Mouse (Mus musculus): ENCODE results near the gene Slpi. TPM values are rescaled to one million over a fixed set of nuclear protein-coding genes. Genes with fewer than 3 reads are reported as not detected.

Gene Slpi
- polyA plus RNA-seq, 1 experiment from 2014 or later: 0.76 TPM

DNA sequence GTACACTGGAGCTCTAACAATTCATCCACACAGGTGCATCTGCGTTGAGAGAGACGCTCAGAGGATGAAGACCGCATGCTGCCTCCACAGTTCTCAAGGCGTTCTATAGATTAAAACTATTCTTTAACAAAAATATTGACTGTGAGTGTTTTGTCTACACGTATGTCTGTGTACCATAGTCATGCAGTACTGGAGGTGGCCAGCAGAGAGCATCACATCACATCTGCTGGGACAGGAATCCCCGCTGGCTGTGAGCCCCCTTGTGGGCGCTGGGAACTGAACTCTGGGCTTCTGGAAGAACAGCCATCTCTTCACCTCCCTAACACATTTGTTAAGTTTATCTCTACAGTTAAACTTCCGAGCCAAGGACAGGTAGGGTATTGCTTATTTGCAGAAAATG lies 7.2 kb downstream of the Slpi start:
- H3K4me3 ChIP-seq (ENCODE audit: low read depth, low read length): no peak overlapping the region
- no peaks in the 10 kb centered on the region for H3K36me3 ChIP-seq (ENCODE audit: control insufficient read depth, insufficient read depth, low read length)
- H3K4me2 ChIP-seq (ENCODE audit: low read depth, severe bottlenecking): no peak overlapping the region
- H3K27ac ChIP-seq (replicated peaks; ENCODE audit: low read depth, low read length): no peak overlapping the region
- DNase-seq (ENCODE audit: low spot score): no peak
- H3K9me3 ChIP-seq (ENCODE audit: control insufficient read depth, low read length): no peaks in the 10 kb centered on the region
- no peak for ATAC-seq (ENCODE audit: insufficient number of reproducible peaks, low FRiP score, low TSS enrichment, low read depth)
- no peak overlapping the region for H3K9ac ChIP-seq (ENCODE audit: low read length)
- H3K27me3 ChIP-seq (ENCODE audit: control insufficient read depth, insufficient read depth, low read length): 0 out of 2 replicates have a peak, but pooled peaks cover 2% of the 10 kb centered on the region
- peaks cover 8% of the 10 kb centered on the region; the same call in 1 of the 2 replicates for H3K4me1 ChIP-seq (ENCODE audit: control insufficient read depth, insufficient read depth, low read length)
- 76% methylated on average over 8 of the region's 8 CpGs for WGBS

DNA sequence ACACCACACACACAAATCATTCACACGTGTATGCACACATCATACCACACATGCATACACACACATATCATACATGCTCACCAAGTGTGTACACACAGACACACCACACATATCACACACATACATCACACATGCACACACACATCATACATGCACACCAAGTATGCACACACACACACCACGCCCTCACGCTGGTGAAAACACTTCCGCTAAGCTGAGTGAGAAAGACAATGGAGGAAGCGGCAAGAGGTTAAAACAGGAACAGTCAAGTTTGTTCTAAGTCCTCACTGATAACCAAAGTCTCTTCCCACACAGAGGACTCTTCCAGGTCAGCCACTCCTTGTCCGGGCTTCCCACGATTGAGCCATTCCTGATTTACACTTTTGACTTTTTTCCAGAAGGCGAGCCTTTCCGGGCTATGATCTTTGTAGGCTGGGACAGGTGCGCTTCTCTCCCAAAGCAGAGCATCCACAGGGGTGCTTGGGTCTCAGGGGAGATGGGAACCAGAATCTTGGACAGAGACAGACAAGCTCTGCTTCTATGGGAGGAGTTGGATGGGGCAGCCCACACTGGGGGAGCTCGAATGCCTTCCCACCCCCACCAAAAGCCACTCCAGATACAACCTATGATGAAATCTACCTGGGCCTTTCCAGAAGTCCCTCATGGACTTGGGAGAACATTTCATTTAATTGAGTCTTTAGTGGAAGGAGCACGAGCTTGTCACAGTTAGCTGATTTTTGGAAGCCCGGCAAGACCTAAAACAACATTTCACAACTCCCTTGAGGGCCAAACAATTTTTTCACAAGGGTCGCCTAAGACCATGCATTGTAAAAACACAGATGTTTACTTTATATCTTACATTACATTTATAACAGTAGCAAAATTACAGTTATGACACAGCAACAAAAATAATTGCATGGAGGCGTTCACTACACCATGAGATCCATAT lies 11.1 kb downstream of the Slpi start:
- no peak overlapping the region for H3K4me2 ChIP-seq (ENCODE audit: low read depth, severe bottlenecking)
- no peaks in the 10 kb centered on the region for H3K4me1 ChIP-seq (ENCODE audit: control insufficient read depth, insufficient read depth, low read length)
- H3K9me3 ChIP-seq (ENCODE audit: control insufficient read depth, low read length): no peaks in the 10 kb centered on the region
- no peaks in the 10 kb centered on the region for H3K27me3 ChIP-seq (ENCODE audit: control insufficient read depth, insufficient read depth, low read length)
- 93% methylated on average over 15 of the region's 15 CpGs for WGBS
- no peak overlapping the region for H3K27ac ChIP-seq (replicated peaks; ENCODE audit: low read depth, low read length)
- no peaks in the 10 kb centered on the region for H3K36me3 ChIP-seq (ENCODE audit: control insufficient read depth, insufficient read depth, low read length)
- H3K9ac ChIP-seq (ENCODE audit: low read length): no peak overlapping the region
- DNase-seq (ENCODE audit: low spot score): no peak
- ATAC-seq (ENCODE audit: insufficient number of reproducible peaks, low FRiP score, low TSS enrichment, low read depth): no peak
- no peak overlapping the region for H3K4me3 ChIP-seq (ENCODE audit: low read depth, low read length)

DNA sequence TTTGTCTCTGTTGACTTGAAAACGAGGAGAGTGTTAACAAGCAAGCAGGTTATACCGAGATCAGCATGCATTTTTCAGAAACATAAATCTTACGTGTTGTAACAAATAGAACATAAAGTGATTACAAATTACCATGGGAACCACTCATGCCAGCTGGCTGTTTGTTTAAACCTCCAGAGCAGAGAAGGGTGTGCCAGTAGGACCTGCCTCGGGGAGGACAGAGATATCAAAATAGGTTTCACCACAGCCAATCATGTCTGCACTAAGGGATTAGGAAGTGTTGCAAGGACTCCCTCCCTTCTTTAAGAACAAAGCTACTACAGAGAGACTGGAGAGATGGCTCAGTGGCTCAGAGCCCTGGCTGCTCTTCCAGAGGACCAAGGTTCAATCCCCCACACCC lies 15.7 kb downstream of the Slpi start:
- no peak overlapping the region for H3K9ac ChIP-seq (ENCODE audit: low read length)
- 44% methylated on average over 4 of the region's 4 CpGs for WGBS
- no peak overlapping the region for H3K27ac ChIP-seq (replicated peaks; ENCODE audit: low read depth, low read length)
- H3K4me1 ChIP-seq (ENCODE audit: control insufficient read depth, insufficient read depth, low read length): no peaks in the 10 kb centered on the region
- H3K4me3 ChIP-seq (ENCODE audit: low read depth, low read length): no peak overlapping the region
- H3K4me2 ChIP-seq (ENCODE audit: low read depth, severe bottlenecking): no peak overlapping the region
- H3K36me3 ChIP-seq (ENCODE audit: control insufficient read depth, insufficient read depth, low read length): no peaks in the 10 kb centered on the region
- H3K9me3 ChIP-seq (ENCODE audit: control insufficient read depth, low read length): no peaks in the 10 kb centered on the region
- no peak for ATAC-seq (ENCODE audit: insufficient number of reproducible peaks, low FRiP score, low TSS enrichment, low read depth)
- no peak for DNase-seq (ENCODE audit: low spot score)
- no peaks in the 10 kb centered on the region for H3K27me3 ChIP-seq (ENCODE audit: control insufficient read depth, insufficient read depth, low read length)

DNA sequence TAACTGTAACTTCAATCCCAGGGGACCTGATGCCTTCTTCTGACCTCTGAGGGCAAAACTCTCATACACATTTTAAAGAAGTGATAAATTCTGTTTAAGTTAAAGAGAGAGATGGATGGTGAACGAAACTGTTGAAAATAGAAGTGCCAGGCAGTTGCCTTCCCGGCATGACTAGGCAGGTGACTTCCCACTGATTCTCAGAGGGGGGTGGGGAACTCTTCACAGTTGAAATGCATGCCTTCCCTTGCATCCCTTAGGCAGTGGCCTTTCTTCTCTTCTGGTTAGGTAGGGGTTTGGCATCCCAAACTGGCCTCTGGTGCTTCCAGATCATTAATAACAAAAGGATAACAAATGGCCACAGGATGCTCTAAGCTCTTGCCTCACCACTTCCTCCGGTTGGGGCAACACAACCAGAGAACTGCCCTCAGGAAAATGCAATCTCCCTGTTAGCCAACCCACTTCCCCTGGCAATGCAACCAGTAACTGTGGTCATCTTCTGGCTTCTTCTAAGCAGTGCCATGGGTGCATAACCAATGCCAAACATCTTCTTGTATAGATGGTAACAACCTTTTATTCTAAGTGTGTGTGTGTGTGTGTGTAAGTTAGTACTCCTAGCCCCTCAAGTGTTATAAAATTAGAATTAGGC lies 16.4 kb downstream of the Slpi start:
- DNase-seq (ENCODE audit: low spot score) (no peak), ATAC-seq (ENCODE audit: insufficient number of reproducible peaks, low FRiP score, low TSS enrichment, low read depth) (no peak)
- Histone ChIP-seq H3K4me3 (ENCODE audit: low read depth, low read length) (no peak overlapping the region), H3K4me1 (ENCODE audit: control insufficient read depth, insufficient read depth, low read length) (no peaks in the 10 kb centered on the region), H3K9me3 (ENCODE audit: control insufficient read depth, low read length) (no peaks in the 10 kb centered on the region), H3K4me2 (ENCODE audit: low read depth, severe bottlenecking) (no peak overlapping the region), H3K27me3 (ENCODE audit: control insufficient read depth, insufficient read depth, low read length) (no peaks in the 10 kb centered on the region), H3K36me3 (ENCODE audit: control insufficient read depth, insufficient read depth, low read length) (no peaks in the 10 kb centered on the region), H3K9ac (ENCODE audit: low read length) (no peak overlapping the region), H3K27ac (replicated peaks; ENCODE audit: low read depth, low read length) (no peak overlapping the region)
- WGBS: 19% methylated on average over 3 of the region's 3 CpGs

DNA sequence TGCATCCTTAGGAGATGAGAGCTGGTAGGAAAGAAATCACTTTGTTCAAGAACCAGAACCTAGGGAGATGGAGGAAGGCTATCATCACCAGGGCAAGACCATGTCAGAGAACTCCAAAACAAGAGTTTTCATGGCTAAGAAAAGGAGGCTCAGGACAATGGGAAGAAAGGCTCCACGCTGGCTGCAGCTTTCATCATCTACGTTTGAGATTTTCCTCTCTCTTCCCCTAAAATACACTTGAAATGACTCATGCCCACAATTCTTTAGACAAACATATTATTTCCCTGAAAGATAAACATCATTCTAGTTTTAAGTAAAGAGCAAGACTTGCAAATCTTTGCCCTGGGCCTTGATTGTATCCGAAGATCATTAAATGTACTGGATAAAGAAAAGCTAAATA lies 17.5 kb downstream of the Slpi start:
- H3K27me3 ChIP-seq (ENCODE audit: control insufficient read depth, insufficient read depth, low read length): no peaks in the 10 kb centered on the region
- no peaks in the 10 kb centered on the region for H3K4me1 ChIP-seq (ENCODE audit: control insufficient read depth, insufficient read depth, low read length)
- DNase-seq (ENCODE audit: low spot score) (no peak), ATAC-seq (ENCODE audit: insufficient number of reproducible peaks, low FRiP score, low TSS enrichment, low read depth) (no peak)
- 95% methylated on average over 3 of the region's 3 CpGs for WGBS
- no peak overlapping the region for H3K9ac ChIP-seq (ENCODE audit: low read length)
- no peaks in the 10 kb centered on the region for H3K9me3 ChIP-seq (ENCODE audit: control insufficient read depth, low read length)
- H3K4me2 ChIP-seq (ENCODE audit: low read depth, severe bottlenecking): no peak overlapping the region
- no peak overlapping the region for H3K4me3 ChIP-seq (ENCODE audit: low read depth, low read length)
- no peak overlapping the region for H3K27ac ChIP-seq (replicated peaks; ENCODE audit: low read depth, low read length)
- no peaks in the 10 kb centered on the region for H3K36me3 ChIP-seq (ENCODE audit: control insufficient read depth, insufficient read depth, low read length)

DNA sequence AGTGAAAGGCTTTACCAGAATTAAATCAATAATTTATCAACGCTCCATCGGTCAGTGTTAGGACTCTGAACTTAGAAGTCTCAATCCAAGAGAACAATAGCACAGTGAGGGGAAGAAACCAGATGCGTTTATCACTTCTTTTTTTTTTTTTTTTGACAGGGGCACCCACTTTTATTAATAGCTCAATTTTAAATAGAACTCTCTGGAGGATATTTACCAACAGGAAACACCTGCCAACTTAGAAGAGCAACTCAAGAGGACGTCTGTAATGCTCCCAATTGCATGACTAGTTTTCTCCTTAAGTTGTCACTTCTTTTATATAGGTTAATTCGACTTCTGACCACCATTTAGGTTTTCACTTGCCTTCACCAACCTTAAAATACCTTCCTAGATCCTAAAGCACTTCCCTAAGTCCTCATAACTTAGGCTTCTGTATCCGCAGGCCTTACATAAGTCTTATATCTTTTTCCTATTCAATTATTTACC lies 20.2 kb downstream of the Slpi start:
- no peak for DNase-seq (ENCODE audit: low spot score)

DNA sequence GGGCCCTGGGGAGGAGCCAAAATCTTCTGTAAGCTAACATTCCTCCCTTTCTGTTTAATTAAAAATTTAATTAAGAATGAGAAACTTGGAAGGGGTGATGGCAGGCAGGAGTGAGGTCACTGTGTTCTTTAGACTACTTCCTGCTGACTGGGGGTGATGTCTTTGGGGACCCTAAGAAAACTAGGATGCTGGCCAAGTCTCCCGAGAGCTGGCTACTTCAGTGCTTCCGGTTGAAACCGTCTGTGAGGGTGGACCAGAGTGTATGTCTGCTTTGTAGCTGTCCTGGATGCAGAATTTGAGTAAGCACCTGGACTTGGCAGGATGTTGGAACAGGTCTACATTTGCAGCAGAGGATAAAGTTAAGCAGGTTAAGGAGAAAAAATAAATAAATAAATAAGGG lies 21.9 kb downstream of the Slpi start:
- Histone ChIP-seq H3K27ac (replicated peaks; ENCODE audit: low read depth, low read length) (no peak overlapping the region), H3K4me3 (ENCODE audit: low read depth, low read length) (no peak overlapping the region), H3K9ac (ENCODE audit: low read length) (no peak overlapping the region), H3K4me1 (ENCODE audit: control insufficient read depth, insufficient read depth, low read length) (no peaks in the 10 kb centered on the region), H3K36me3 (ENCODE audit: control insufficient read depth, insufficient read depth, low read length) (no peaks in the 10 kb centered on the region), H3K4me2 (ENCODE audit: low read depth, severe bottlenecking) (no peak overlapping the region), H3K27me3 (ENCODE audit: control insufficient read depth, insufficient read depth, low read length) (no peaks in the 10 kb centered on the region), H3K9me3 (ENCODE audit: control insufficient read depth, low read length) (no peaks in the 10 kb centered on the region)
- 78% methylated on average over 3 of the region's 3 CpGs for WGBS
- ATAC-seq (ENCODE audit: insufficient number of reproducible peaks, low FRiP score, low TSS enrichment, low read depth) (no peak), DNase-seq (ENCODE audit: low spot score) (no peak)

More for the DNA sequence above, 20.2 kb downstream of the Slpi start:
- Histone ChIP-seq H3K4me3 (ENCODE audit: low read depth, low read length) (no peak overlapping the region), H3K9ac (ENCODE audit: low read length) (no peak overlapping the region), H3K4me2 (ENCODE audit: low read depth, severe bottlenecking) (no peak overlapping the region), H3K4me1 (ENCODE audit: control insufficient read depth, insufficient read depth, low read length) (no peaks in the 10 kb centered on the region), H3K27ac (replicated peaks; ENCODE audit: low read depth, low read length) (no peak overlapping the region), H3K27me3 (ENCODE audit: control insufficient read depth, insufficient read depth, low read length) (no peaks in the 10 kb centered on the region), H3K36me3 (ENCODE audit: control insufficient read depth, insufficient read depth, low read length) (no peaks in the 10 kb centered on the region), H3K9me3 (ENCODE audit: control insufficient read depth, low read length) (no peaks in the 10 kb centered on the region)
- WGBS: 84% methylated on average over 6 of the region's 6 CpGs
- no peak for ATAC-seq (ENCODE audit: insufficient number of reproducible peaks, low FRiP score, low TSS enrichment, low read depth)

DNA sequence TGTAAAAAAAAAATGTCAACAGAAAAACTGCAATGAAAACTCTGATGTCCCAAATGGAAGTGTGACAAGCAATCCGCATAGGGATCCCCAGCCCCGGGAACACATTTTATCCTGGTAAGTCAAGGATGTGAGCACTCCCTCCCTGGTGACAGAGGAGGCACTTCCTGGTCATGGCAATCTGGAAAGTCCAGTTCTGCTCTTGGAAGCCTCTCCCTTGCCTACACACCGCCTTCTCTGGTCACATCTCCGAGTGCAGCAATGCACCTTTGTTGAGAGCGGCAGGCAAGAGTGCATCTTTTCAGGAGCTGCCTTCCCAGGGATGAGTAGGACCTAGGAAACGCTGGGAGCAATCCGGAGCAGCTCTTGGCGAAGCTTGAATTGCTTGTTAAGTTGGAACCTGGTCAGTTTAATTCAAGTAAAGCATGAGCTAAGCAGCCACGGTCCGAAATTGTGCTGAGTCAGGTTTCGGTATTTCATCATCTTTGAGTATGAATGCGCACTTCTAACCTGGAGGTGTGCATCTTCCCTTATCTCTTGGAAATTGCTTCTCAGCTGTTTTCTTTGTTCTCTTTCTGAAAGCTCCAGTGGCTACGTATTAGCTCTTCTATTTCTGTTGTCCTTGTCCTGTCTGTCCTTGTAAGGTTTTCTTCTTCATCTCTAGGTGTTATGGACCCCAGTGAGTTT lies 27.8 kb downstream of the Slpi start:
- Histone ChIP-seq H3K27me3 (ENCODE audit: control insufficient read depth, insufficient read depth, low read length) (no peaks in the 10 kb centered on the region), H3K4me2 (ENCODE audit: low read depth, severe bottlenecking) (no peak overlapping the region)

More for the DNA sequence above, 27.8 kb downstream of the Slpi start:
- H3K9ac ChIP-seq (ENCODE audit: low read length): no peak overlapping the region
- H3K27ac ChIP-seq (replicated peaks; ENCODE audit: low read depth, low read length): no peak overlapping the region
- no peak for ATAC-seq (ENCODE audit: insufficient number of reproducible peaks, low FRiP score, low TSS enrichment, low read depth)
- no peaks in the 10 kb centered on the region for H3K4me1 ChIP-seq (ENCODE audit: control insufficient read depth, insufficient read depth, low read length)
- no peak overlapping the region for H3K4me3 ChIP-seq (ENCODE audit: low read depth, low read length)
- 35% methylated on average over 13 of the region's 13 CpGs for WGBS
- H3K9me3 ChIP-seq (ENCODE audit: control insufficient read depth, low read length): no peaks in the 10 kb centered on the region
- no peaks in the 10 kb centered on the region for H3K36me3 ChIP-seq (ENCODE audit: control insufficient read depth, insufficient read depth, low read length)
- DNase-seq (ENCODE audit: low spot score): no peak

Measured in limb, embryonic 11.5 days (tissue).